Mouse (Mus musculus) bone marrow macrophage, adult 2 months (primary cell): Measurements from ENCODE around the gene Col17a1.

Experiments used
- CTCF ChIP-seq: IDR thresholded peaks from 2 replicates; pipeline ENCODE4 v1.5.1; 2012; ENCODE audit warnings: low read depth, mild to moderate bottlenecking, low read length, moderate library complexity
- POLR2A ChIP-seq: IDR thresholded peaks from 2 replicates; pipeline ENCODE4 v1.6.1; 2012; ENCODE audit warnings: mild to moderate bottlenecking, low read depth, low read length, borderline replicate concordance

GRCm38 (mm10) chr19:47650366-47651159 is 41.3 kb downstream of the Col17a1 start:
- no peak for TF ChIP-seq POLR2A
- TF ChIP-seq CTCF = no peak
